In genomic region chr1:180571018-180571589, GRCm38 (mm10) we compare ENCODE assay signal across 10 mouse cellular contexts. TPM values are rescaled to one million over a fixed set of nuclear protein-coding genes. Genes with fewer than 3 reads are reported as not detected.
DNase-seq lines count a peak whose midpoint lies in the region; ATAC-seq and TF ChIP-seq lines count a peak whose summit lies in the region.
"Had no signal": no experiment of that assay in that cellular context is flagged by ENCODE, and none has a peak within 500 bp of the region (broad histone marks: within the 10 kb centered on the region; RNA-seq: fewer than 3 reads in every experiment).

No protein-coding gene starts in this region.

- WGBS in forebrain, embryonic 14.5 days: 74% methylated on average over 8 of the region's 8 CpGs
- WGBS in liver, embryonic 13.5 days (ENCODE audit: insufficient replicate concordance): 74% methylated on average over 8 of the region's 8 CpGs

- no peak for TF ChIP-seq CTCF in CH12.LX (conservative IDR thresholded peaks at IDR 0.05 in 1 of 2, IDR thresholded peaks at IDR 0.05 in 1 of 2; ENCODE audit: low read depth in 2 of 2, low read length in 2 of 2)
- no peak for TF ChIP-seq CTCF in ES-Bruce4 (IDR thresholded peaks at IDR 0.05; ENCODE audit: low read depth, low read length)

- dilution Hi-C loops in CH12.LX (cut with MboI; ENCODE audit: extremely low pct_ligation_motif_present, extremely low pct_unique_long_range_greater_than_20kb, low sequenced_read_pairs): no loop called here

- no peak for TF ChIP-seq RAD21 in CH12.LX (IDR thresholded peaks at IDR 0.05; ENCODE audit: low read depth, low read length)

- H3K9me3 ChIP-seq in CH12.LX (replicated peaks; ENCODE audit: low read length): no peaks in the 10 kb centered on the region
- H3K9me3 ChIP-seq in ES-Bruce4 (replicated peaks; ENCODE audit: control insufficient read depth, insufficient read depth, low read length, poor library complexity, severe bottlenecking): no peaks in the 10 kb centered on the region
- H3K9me3 ChIP-seq in forebrain, embryonic 14.5 days (replicated peaks; ENCODE audit: control insufficient read depth, low read length): no peaks in the 10 kb centered on the region
- H3K9me3 ChIP-seq in liver, embryonic 13.5 days (replicated peaks): no peaks in the 10 kb centered on the region

- TF ChIP-seq EP300 in CH12.LX (IDR thresholded peaks at IDR 0.05; ENCODE audit: low read length) (no peak), ES-Bruce4 (IDR thresholded peaks at IDR 0.05; ENCODE audit: insufficient read depth, low read depth, low read length) (peak; percentile 92)

- TF ChIP-seq POLR2A in CH12.LX (IDR thresholded peaks at IDR 0.05; ENCODE audit: low read depth, low read length): no peak
- no peak for TF ChIP-seq POLR2A in ES-Bruce4 (IDR thresholded peaks at IDR 0.05; ENCODE audit: insufficient read depth, low read length)

- H3K79me2 ChIP-seq in CH12.LX (replicated peaks; ENCODE audit: control insufficient read depth, extremely low read depth, insufficient read depth, poor library complexity, severe bottlenecking): peaks cover 69% of the 10 kb centered on the region

- H3K4me1 ChIP-seq in CH12.LX (ENCODE audit: control insufficient read depth in 1 of 2, insufficient read depth in 2 of 2) (peaks cover 24 to 50% of the 10 kb centered on the region in 2 experiments), ES-Bruce4 (ENCODE audit: control insufficient read depth, insufficient read depth, low read length) (peaks cover 7% of the 10 kb centered on the region)
- H3K4me1 ChIP-seq in forebrain, embryonic 14.5 days (ENCODE audit: control insufficient read depth, insufficient read depth, low read length): peaks cover 15% of the 10 kb centered on the region
- H3K4me1 ChIP-seq in liver, embryonic 13.5 days (replicated peaks): peaks cover 51% of the 10 kb centered on the region

- no peak overlapping the region for H3K27ac ChIP-seq in CH12.LX (ENCODE audit: insufficient read depth, low read depth)
- peak overlapping the region; percentile 84 for H3K27ac ChIP-seq in ES-Bruce4 (ENCODE audit: insufficient read depth, low read length)
- no peak overlapping the region for H3K27ac ChIP-seq in forebrain, embryonic 14.5 days (ENCODE audit: low read depth, low read length)
- peak overlapping the region; percentile 81 for H3K27ac ChIP-seq in liver, embryonic 13.5 days

- H3K4me3 ChIP-seq in CH12.LX (replicated peaks in 1 of 3; ENCODE audit: low read depth in 2 of 3, low read length in 2 of 3, poor library complexity in 1 of 3): peak overlapping the region; percentile 29 to 94 (median 84)
- peak overlapping the region; percentile 50 for H3K4me3 ChIP-seq in ES-Bruce4 (ENCODE audit: low read depth, low read length)
- 0 out of 2 replicates have a peak overlapping the region, but pooled peaks have one; percentile 74 for H3K4me3 ChIP-seq in forebrain, embryonic 14.5 days (ENCODE audit: low read depth, low read length)
- peak overlapping the region; percentile 85 for H3K4me3 ChIP-seq in liver, embryonic 13.5 days (replicated peaks)

- in situ Hi-C loops in CH12.LX (cut with MboI; ENCODE audit: low pct_ligation_motif_present, low pct_unique_long_range_greater_than_20kb, low sequenced_read_pairs): no loop called here

- H3K4me2 ChIP-seq in CH12.LX (ENCODE audit: insufficient read depth, low read depth, poor library complexity, severe bottlenecking): peak overlapping the region; percentile 97
- H3K4me2 ChIP-seq in forebrain, embryonic 14.5 days (ENCODE audit: low read length): peak overlapping the region; percentile 97
- peak overlapping the region; percentile 99 for H3K4me2 ChIP-seq in liver, embryonic 13.5 days

- no peak for DNase-seq in CH12.LX (ENCODE audit: extremely low read depth)
- no peak for DNase-seq in forebrain, embryonic 14.5 days (ENCODE audit: low spot score)
- DNase-seq in liver, embryonic 13.5 days: no peak
- no peak for DNase-seq in cerebellum, postnatal 4 days (ENCODE audit: low spot score in 2 of 2)
- no peak for DNase-seq in layer of hippocampus, adult 18-20 months (ENCODE audit: low spot score in 2 of 2)
- no peak for DNase-seq in embryo, embryonic 11 days
- DNase-seq: cerebellum, adult 11 months; heart, postnatal 36 days had no signal

- H3K27me3 ChIP-seq in CH12.LX (replicated peaks) (no peaks in the 10 kb centered on the region), ES-Bruce4 (ENCODE audit: control insufficient read depth, insufficient read depth, low read length, poor library complexity, severe bottlenecking) (no peaks in the 10 kb centered on the region)
- no peaks in the 10 kb centered on the region for H3K27me3 ChIP-seq in forebrain, embryonic 14.5 days (replicated peaks; ENCODE audit: control insufficient read depth, insufficient read depth, low read length)
- no peaks in the 10 kb centered on the region for H3K27me3 ChIP-seq in liver, embryonic 13.5 days

- H3K9ac ChIP-seq in CH12.LX (ENCODE audit: insufficient read depth, low read depth) (peak overlapping the region; percentile 83), ES-Bruce4 (ENCODE audit: low read depth, poor library complexity, severe bottlenecking) (peak overlapping the region; percentile 14; the same call in 1 of the 2 replicates)
- H3K9ac ChIP-seq in forebrain, embryonic 14.5 days (ENCODE audit: low read length): peak overlapping the region; percentile 29
- H3K9ac ChIP-seq in liver, embryonic 13.5 days: peak overlapping the region; percentile 44

- ATAC-seq in forebrain, embryonic 14.5 days: no peak
- no peak for ATAC-seq in liver, embryonic 13.5 days (ENCODE audit: low read depth)
- ATAC-seq: activated CD4-positive, CD25-positive, alpha-beta regulatory T cell, adult 4 months had no signal

- H3K36me3 ChIP-seq in CH12.LX (replicated peaks in 1 of 2; ENCODE audit: control insufficient read depth in 1 of 2, insufficient read depth in 1 of 2, low read length in 1 of 2): peaks cover 17 to 47% of the 10 kb centered on the region in 2 experiments
- H3K36me3 ChIP-seq in ES-Bruce4 (ENCODE audit: control insufficient read depth, insufficient read depth, low read length, poor library complexity, severe bottlenecking): peaks cover 16% of the 10 kb centered on the region
- peaks cover 20% of the 10 kb centered on the region for H3K36me3 ChIP-seq in forebrain, embryonic 14.5 days (ENCODE audit: control insufficient read depth, insufficient read depth, low read length)
- peaks cover 28% of the 10 kb centered on the region for H3K36me3 ChIP-seq in liver, embryonic 13.5 days

TF ChIP-seq in CH12.LX, 34 proteins besides CTCF, POLR2A, EP300 and RAD21:
- no peak for TF ChIP-seq CHD2 (IDR thresholded peaks at IDR 0.05; ENCODE audit: low read length)
- TF ChIP-seq ZKSCAN1 (IDR thresholded peaks at IDR 0.05; ENCODE audit: borderline replicate concordance, low read depth, low read length): no peak
- no peak for TF ChIP-seq ZC3H11A (IDR thresholded peaks at IDR 0.05; ENCODE audit: low read depth, low read length)
- TF ChIP-seq MEF2A (IDR thresholded peaks at IDR 0.05; ENCODE audit: borderline replicate concordance, low read depth, low read length): no peak
- TF ChIP-seq POLR2AphosphoS2 (IDR thresholded peaks at IDR 0.05; ENCODE audit: low read depth, low read length): no peak
- TF ChIP-seq NELFE (IDR thresholded peaks at IDR 0.05; ENCODE audit: low read depth, low read length): no peak
- TF ChIP-seq NRF1 (IDR thresholded peaks at IDR 0.05; ENCODE audit: low read depth, low read length): no peak
- TF ChIP-seq SMC3 (IDR thresholded peaks at IDR 0.05; ENCODE audit: low read depth, low read length): no peak
- TF ChIP-seq USF2 (conservative IDR thresholded peaks at IDR 0.05; ENCODE audit: low read depth, low read length): no peak
- TF ChIP-seq ETS1 (conservative IDR thresholded peaks at IDR 0.05; ENCODE audit: low read depth, low read length): no peak
- no peak for TF ChIP-seq IRF4 (IDR thresholded peaks at IDR 0.05; ENCODE audit: low read depth, low read length)
- TF ChIP-seq JUND (conservative IDR thresholded peaks at IDR 0.05; ENCODE audit: low read depth, low read length): no peak
- no peak for TF ChIP-seq SIN3A (IDR thresholded peaks at IDR 0.05; ENCODE audit: low read length)

RNA-seq across cellular contexts. Expression of gene Parp1, which starts 2.4 kb away (rescaled TPM):
- 313 and 333 TPM in 2 replicates for total RNA-seq in CH12.LX (2012; rRNA removed)
- total RNA-seq in CH12.LX (2014; rRNA removed): 304 and 310 TPM in 2 replicates
- polyA plus RNA-seq in CH12.LX (2012; ENCODE audit: insufficient read length, low read depth): 310 and 344 TPM in 2 replicates
- polyA plus RNA-seq in ES-Bruce4 (2011; ENCODE audit: insufficient read depth, insufficient read length, low read depth, missing spikeins): 307 and 318 TPM in 2 replicates
- 118 and 127 TPM in 2 replicates for polyA plus RNA-seq in forebrain, embryonic 14.5 days (2014; fragmentation: Nextera tagmentation; extraction: Ambion mirVana)
- 76.4 and 86.0 TPM in 2 replicates for polyA plus RNA-seq in liver, embryonic 13.5 days (2015; fragmentation: Nextera tagmentation; extraction: Ambion mirVana)
- total RNA-seq in layer of hippocampus, adult 18-20 months (2021): 100 to 1,000 TPM; 123 to 129 TPM

Comparison
In these comparisons a context has a peak if more than half of its experiments do, and no peak if none do; other contexts are left out.
1. H3K27ac ChIP-seq: peak in ES-Bruce4 (single experiment) and liver, embryonic 13.5 days (single experiment); none in CH12.LX (single experiment) and forebrain, embryonic 14.5 days (single experiment).
2. H3K9ac ChIP-seq: peak in every context shown above with its lines; median percentile 83 in CH12.LX; 44 in liver, embryonic 13.5 days; 29 in forebrain, embryonic 14.5 days; 14 in ES-Bruce4.
3. Peak in every context shown above with its lines, with median percentiles within 50 percentile points of each other: H3K4me2 ChIP-seq and H3K4me3 ChIP-seq.